Mouse (Mus musculus) CD4-positive naive resting alpha-beta T cell, adult 57 days (primary cell): ENCODE measurements around the gene Hoxa10. TPM values are rescaled to one million over a fixed set of nuclear protein-coding genes. Genes with fewer than 3 reads are reported as not detected.

ENCODE experiments used
- total RNA-seq: library from RNA; stranded (reverse); gene quantifications from one replicate; pipeline ENCODE4 v1.2.4, GENCODE M21; 2023

The Hoxa10 gene
- 0.21 TPM for total RNA-seq

GRCm38 (mm10) chr6:52240389-52241000 lies at the start of gene Hoxa10:
Hoxa10 (minus strand) TSS chr6:52240854.

GRCm38 (mm10) chr6:52260654-52261575 lies 20.3 kb upstream of the Hoxa10 start, which contains the start of gene Hoxa13:
Hoxa13 (minus strand) TSS chr6:52260880.

GRCm38 (mm10) chr6:52245757-52246142 lies 5.1 kb upstream of the Hoxa10 start, which contains the start of gene Hoxa11:
Hoxa11 (minus strand) TSS chr6:52245810.

GRCm38 (mm10) chr6:52230516-52231165 lies 10.0 kb downstream of the Hoxa10 start, which contains the start of gene Hoxa9:
Hoxa9 (minus strand) TSS chr6:52231089.

GRCm38 (mm10) chr6:52221337-52221992 lies 19.2 kb downstream of the Hoxa10 start, which contains the start of gene Hoxa7:
Hoxa7 (minus strand) TSS chr6:52221854.

GRCm38 (mm10) chr6:52213119-52213986 lies 27.3 kb downstream of the Hoxa10 start, which contains the start of the genes Hoxa3 and Gm28308:
Hoxa3 (minus strand) TSS chr6:52213336.
Gm28308 (minus strand) TSS chr6:52213339.

GRCm38 (mm10) chr6:52208072-52208867 lies 32.4 kb downstream of the Hoxa10 start, which contains the start of gene Hoxa6:
Hoxa6 (minus strand) TSS chr6:52208722.

GRCm38 (mm10) chr6:52204050-52204752 lies 36.5 kb downstream of the Hoxa10 start, which contains the start of gene Hoxa5:
Hoxa5 (minus strand) TSS chr6:52204587.

GRCm38 (mm10) chr6:52190906-52191810 lies 49.5 kb downstream of the Hoxa10 start, which contains the start of gene Hoxa4:
Hoxa4 (minus strand) TSS chr6:52191753.

Other genes with a start within 250 kb of the Hoxa10 start
- gene Skap2, start 228.3 kb downstream of the Hoxa10 start, total RNA-seq, result 10.0 TPM
- not detected for gene Hoxa1, start 82.5 kb downstream of the Hoxa10 start, total RNA-seq
- not detected for gene Hoxa2, start 76.0 kb downstream of the Hoxa10 start, total RNA-seq
- gene 5730596B20Rik, start 63.4 kb downstream of the Hoxa10 start, total RNA-seq, result not detected
- 0.59 TPM for gene Hoxa4, start 49.1 kb downstream of the Hoxa10 start, total RNA-seq
- 0.30 TPM for gene Hoxa5, start 36.3 kb downstream of the Hoxa10 start, total RNA-seq
- gene Hoxa6, start 32.1 kb downstream of the Hoxa10 start, total RNA-seq, result not detected
- gene Hoxa3, start 27.5 kb downstream of the Hoxa10 start, total RNA-seq, result not detected
- not detected for gene Gm28308, start 27.5 kb downstream of the Hoxa10 start, total RNA-seq
- not detected for gene Hoxa7, start 19.0 kb downstream of the Hoxa10 start, total RNA-seq
- not detected for gene Hoxa9, start 9.8 kb downstream of the Hoxa10 start, total RNA-seq
- gene Hoxa11, start 5.0 kb upstream of the Hoxa10 start, total RNA-seq, result not detected
- not detected for gene Hoxa13, start 20.0 kb upstream of the Hoxa10 start, total RNA-seq
- 1.1 TPM for gene Evx1, start 72.6 kb upstream of the Hoxa10 start, total RNA-seq